Mouse (Mus musculus) testis, adult 2 months (tissue): ENCODE measurements at regions not wholly inside any gene's neighbourhood (a gene's known extent, or its start where the extent isn't known, plus 50 kb on each side); places are given as distances from the start of the nearest gene placed in this dataset.

Experiments used
- CTCF ChIP-seq: fragments of 200-500 bp; IDR thresholded peaks from 2 replicates; pipeline ENCODE4 v1.5.1; 2012; ENCODE audit warnings: low read depth, mild to moderate bottlenecking, inconsistent platforms, low read length, moderate library complexity; ENCODE audit not compliant: control insufficient read depth, insufficient read depth, insufficient replicate concordance
- POLR2A ChIP-seq: fragments of 200-500 bp; IDR thresholded peaks from 2 replicates; pipeline ENCODE4 v1.6.1; 2012; ENCODE audit warnings: low read depth, mild to moderate bottlenecking, inconsistent platforms, low read length, moderate library complexity; ENCODE audit not compliant: control insufficient read depth

- TF ChIP-seq CTCF, result no peak
- no peak for TF ChIP-seq POLR2A
These were observed 112.0 kb upstream of the Gnai1 start for GRCm38 (mm10) chr5:18472114-18472513.
